Mouse (Mus musculus): ENCODE measurements around the gene Hivep3.

- TF ChIP-seq CTCF (IDR thresholded peaks at IDR 0.05; ENCODE audit: insufficient read depth, low read length), result no peak
- TF ChIP-seq POLR2A (IDR thresholded peaks at IDR 0.05; ENCODE audit: borderline replicate concordance, extremely low read depth, low read depth, low read length), result no peak
These were observed 47.3 kb downstream of the Hivep3 start for GRCm38 (mm10) chr4:119780881-119781280.

All from lung, adult 2 months (tissue).